Comparison of ENCODE assay signal across 19 mouse cellular contexts in genomic region chr3:126308303-126308702, GRCm38 (mm10). TPM values are rescaled to one million over a fixed set of nuclear protein-coding genes. Genes with fewer than 3 reads are reported as not detected.
"Had no signal": no experiment of that assay in that cellular context is flagged by ENCODE, and none has a peak within 500 bp of the region (broad histone marks: within the 10 kb centered on the region; RNA-seq: fewer than 3 reads in every experiment).

No protein-coding gene starts in this region.

- H3K36me3 ChIP-seq: neural tube, embryonic 13.5 days; neural tube, embryonic 15.5 days; stomach, embryonic 15.5 days had no signal

- H3K4me3 ChIP-seq: neural tube, embryonic 13.5 days; neural tube, embryonic 15.5 days; stomach, embryonic 15.5 days had no signal

- H3K9me3 ChIP-seq: neural tube, embryonic 13.5 days; neural tube, embryonic 15.5 days; stomach, embryonic 15.5 days had no signal

- DNase-seq: retina, postnatal 1 day; right cerebral cortex, adult 18-20 months; right cerebral cortex, postnatal 14 days; right cerebral cortex, postnatal 25 days; right cerebral cortex, postnatal 4 days; spleen, adult 18-20 months; thymus, adult 18-20 months; thymus, adult 2 months; thymus, postnatal 14 days; thymus, postnatal 25 days; thymus, postnatal 36 days; thymus, postnatal 4 days had no signal

- H3K4me1 ChIP-seq: neural tube, embryonic 13.5 days; neural tube, embryonic 15.5 days; stomach, embryonic 15.5 days had no signal

- H3K27me3 ChIP-seq: neural tube, embryonic 13.5 days; neural tube, embryonic 15.5 days; stomach, embryonic 15.5 days had no signal

- H3K9ac ChIP-seq: neural tube, embryonic 13.5 days; neural tube, embryonic 15.5 days; stomach, embryonic 15.5 days had no signal

- H3K4me2 ChIP-seq: neural tube, embryonic 13.5 days; neural tube, embryonic 15.5 days; stomach, embryonic 15.5 days had no signal

- H3K27ac ChIP-seq: neural tube, embryonic 13.5 days; neural tube, embryonic 15.5 days; stomach, embryonic 15.5 days; stomach, postnatal 0 days had no signal

RNA-seq across cellular contexts. Expression of gene Arsj, which starts 55.2 kb away (rescaled TPM):
- total RNA-seq: neutrophil, adult 5-6 weeks had no signal
- polyA plus RNA-seq: spleen, adult 2 months; testis, adult 2 months had no signal
